Mouse (Mus musculus) yolk sac, embryonic 10.5 days (tissue): ENCODE results near the gene Kif5c.
A peak's percentile ranks its signal among the peaks of the same experiment; 100 is the strongest.

Experiments used
- DNase-seq: peaks from one replicate; pipeline ENCODE4 v3.0.0-alpha.2; 2017; ENCODE audit warnings: low spot score

The Kif5c gene

DNA sequence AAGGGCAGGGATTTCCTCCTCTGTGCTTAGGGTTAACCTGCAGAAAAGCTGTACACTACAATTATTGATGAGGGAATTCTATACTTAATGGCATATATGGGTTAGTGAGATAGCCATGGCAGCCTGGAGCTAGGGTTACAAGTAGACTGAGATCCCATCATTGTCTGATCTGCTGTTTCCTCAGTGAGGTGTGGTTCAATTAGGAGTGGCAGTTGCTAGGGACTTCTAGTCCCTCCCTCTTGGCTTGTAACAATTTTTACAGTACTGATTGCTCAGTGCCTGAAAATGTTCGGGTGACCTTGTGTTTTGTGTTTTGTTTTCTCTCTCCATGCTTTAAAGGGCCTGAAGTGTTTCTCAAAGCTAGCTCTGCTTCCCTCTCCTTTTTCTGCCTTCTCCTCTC is 2.1 kb downstream of the Kif5c start:
- DNase-seq, result no peak

DNA sequence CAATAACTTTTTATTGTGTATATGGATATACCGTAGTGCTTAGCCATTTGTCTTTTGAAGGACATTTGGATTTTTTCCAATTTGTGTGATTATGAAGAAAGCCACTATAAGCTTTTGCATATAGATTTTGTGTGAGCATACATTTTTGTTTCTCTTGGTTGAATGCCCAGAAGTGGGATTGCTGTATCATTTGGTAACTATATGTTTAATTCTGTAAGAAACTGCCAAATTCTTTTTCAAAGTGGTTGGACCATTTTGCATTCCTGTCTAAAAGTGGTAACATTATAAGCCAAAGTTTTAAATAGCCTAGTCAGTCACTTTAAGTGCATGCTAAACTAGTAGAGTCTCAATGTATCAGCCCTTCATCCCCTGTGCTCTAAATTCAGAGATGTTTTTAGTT is 6.5 kb downstream of the Kif5c start:
- no peak for DNase-seq

GRCm38 (mm10) chr2:49627611-49628010 is 8.5 kb downstream of the Kif5c start:
- no peak for DNase-seq

DNA sequence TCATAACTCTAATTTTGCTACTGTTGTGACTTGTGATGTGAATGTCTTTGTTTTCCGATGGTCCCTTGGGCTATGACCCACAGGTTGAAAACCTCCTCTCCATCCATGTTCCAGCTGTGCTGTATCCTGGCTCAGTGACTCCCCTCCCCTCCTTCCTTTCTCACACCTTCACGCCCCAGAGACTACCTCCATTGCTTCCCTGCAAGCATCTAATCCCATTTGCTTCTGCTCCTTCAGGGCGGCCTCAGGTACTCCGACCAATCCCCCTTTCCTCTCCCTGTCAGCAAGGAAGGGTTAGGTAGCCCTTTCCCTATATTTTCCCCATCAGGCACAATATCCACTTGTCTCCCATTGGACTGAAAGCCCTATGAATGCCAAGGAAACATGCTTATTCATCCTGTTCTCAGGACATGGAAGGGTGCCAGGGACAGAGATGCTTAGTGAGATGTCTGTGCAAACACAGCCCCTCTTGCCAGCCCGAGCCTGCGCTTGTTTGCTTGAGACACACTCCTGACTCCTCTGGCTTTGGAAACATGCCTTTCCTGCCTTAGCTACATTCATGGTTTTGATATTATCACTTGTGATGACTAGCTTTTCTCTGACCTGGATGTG is 9.1 kb downstream of the Kif5c start:
- no peak for DNase-seq

DNA sequence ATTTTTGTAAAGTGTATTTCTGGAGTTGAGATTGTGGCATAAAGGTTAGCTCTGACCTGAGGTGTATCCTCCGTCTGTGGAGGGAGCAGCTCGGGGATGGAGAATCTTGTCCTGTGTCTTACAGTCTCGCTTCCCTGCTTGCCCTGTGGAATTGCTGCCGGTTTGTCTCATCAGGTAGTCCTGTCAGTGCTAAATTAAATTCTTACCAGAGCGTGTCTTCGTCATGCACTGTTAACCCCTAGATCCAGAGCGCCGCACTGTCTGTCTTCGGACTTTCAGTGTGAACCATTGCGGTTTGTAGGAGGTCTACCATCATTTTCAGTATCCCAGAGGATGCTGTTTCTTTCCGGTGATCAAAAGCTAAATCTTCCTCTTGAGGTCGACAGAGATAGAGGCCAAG is 10.1 kb downstream of the Kif5c start:
- DNase-seq, result no peak

GRCm38 (mm10) chr2:49630636-49631035 is 11.5 kb downstream of the Kif5c start:
- no peak for DNase-seq

DNA sequence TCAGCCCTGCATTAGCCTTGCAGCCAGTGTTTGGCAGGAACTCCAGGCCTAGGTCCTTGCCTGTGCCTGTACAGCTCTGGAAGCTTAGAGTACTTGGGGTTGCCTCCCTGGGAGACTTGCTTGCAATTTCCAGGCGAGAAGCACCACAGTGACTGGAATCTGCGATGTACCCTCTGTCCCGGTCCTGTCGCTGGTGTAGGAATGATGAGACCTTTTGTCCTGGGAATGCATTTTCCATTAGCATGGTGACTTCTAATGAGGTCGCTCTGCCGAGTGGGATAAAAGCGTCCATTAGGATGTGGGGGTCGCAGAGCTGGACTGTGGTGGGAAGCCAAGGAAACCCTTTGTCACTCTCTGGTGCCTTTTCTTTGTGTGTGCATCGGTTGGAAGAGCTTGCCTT is 14.1 kb downstream of the Kif5c start:
- DNase-seq, result no peak

GRCm38 (mm10) chr2:49642761-49643160 is 23.7 kb downstream of the Kif5c start:
- DNase-seq, result no peak

DNA sequence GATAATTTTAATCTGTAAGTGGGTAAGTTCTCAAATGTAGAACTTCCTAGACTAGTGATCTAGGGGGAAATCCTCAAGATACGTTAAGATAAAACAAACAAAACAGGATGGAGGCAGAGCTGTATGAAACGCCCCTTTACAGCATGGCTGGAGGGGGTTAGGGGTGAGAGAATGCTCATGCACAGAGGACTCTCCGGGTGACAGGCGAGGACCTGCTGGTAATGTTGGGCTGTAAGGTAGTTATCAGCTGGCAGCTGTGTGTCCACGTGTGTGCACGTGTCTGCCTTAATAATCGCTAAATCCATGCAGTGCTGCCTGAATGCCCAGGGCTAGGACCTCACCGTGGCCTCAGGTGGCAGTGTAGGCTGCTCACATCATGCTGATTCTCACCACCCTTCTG is 24.7 kb downstream of the Kif5c start:
- DNase-seq, result no peak

GRCm38 (mm10) chr2:49647591-49647990 is 28.5 kb downstream of the Kif5c start:
- no peak for DNase-seq

DNA sequence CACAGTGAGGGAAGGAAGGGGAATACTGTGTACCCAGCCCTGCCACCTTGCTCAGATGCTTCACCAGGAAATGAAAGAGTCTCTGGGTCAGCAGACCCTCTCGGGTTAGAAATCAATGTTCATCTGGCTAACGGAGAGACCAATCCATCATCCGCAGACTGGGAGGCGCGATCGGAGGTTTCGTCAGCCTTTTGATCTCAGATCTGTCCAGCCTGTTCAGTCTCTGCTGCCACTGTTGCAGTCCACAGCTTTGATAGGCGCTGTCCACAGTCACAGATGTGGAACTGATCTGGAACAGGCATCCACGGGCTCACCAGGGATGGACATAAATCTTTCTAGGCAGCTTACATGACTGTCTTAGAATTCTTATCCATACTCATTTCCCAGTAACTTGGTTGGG is 29.2 kb downstream of the Kif5c start:
- DNase-seq, result peak; percentile 16

GRCm38 (mm10) chr2:49648806-49649205 is 29.7 kb downstream of the Kif5c start:
- DNase-seq, result no peak

- DNase-seq, result no peak
Observed at GRCm38 (mm10) chr2:49649211-49649610, 30.1 kb downstream of the Kif5c start.

- no peak for DNase-seq
Observed at GRCm38 (mm10) chr2:49651737-49652136, 32.6 kb downstream of the Kif5c start.

GRCm38 (mm10) chr2:49654606-49655005 is 35.5 kb downstream of the Kif5c start:
- no peak for DNase-seq

DNA sequence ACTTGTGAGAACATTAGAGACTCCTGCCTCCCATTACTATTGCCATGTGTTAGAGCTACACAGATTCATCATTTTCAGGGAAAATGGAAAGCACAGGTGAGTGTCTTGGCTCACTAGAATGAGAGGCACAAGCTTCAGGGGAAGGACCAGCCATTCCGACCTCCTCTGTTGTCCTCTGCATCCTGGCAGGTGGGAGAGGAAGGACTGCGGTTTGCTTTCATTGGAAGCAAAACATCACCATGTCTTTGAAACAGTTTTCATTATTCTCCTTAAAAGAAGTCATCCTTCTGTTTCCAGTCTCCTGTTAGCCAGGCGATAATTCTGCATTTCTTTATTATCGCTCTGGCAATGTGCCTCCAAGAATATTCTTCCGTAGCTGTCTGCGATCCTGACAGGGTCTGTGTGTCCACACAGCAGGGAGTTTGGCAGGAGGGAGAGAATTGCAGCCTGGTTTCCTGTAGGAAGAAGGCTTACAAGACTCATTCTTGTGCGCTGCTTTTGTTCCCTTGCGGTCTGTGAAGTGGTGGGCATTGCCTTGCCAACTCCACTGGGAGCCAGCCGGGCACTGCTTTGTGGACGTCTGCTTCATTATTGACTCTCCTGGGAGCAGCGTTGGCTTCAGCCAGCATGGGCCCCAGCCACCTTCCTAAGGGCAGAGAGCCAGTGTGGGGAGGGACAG is 36.2 kb downstream of the Kif5c start:
- no peak for DNase-seq

- no peak for DNase-seq
Observed at GRCm38 (mm10) chr2:49655874-49656195, 36.7 kb downstream of the Kif5c start.

GRCm38 (mm10) chr2:49656988-49657387 is 37.9 kb downstream of the Kif5c start:
- DNase-seq, result no peak

- DNase-seq, result no peak
Observed at GRCm38 (mm10) chr2:49657666-49658065, 38.6 kb downstream of the Kif5c start.

GRCm38 (mm10) chr2:49658988-49659387 is 39.9 kb downstream of the Kif5c start:
- DNase-seq, result no peak

DNA sequence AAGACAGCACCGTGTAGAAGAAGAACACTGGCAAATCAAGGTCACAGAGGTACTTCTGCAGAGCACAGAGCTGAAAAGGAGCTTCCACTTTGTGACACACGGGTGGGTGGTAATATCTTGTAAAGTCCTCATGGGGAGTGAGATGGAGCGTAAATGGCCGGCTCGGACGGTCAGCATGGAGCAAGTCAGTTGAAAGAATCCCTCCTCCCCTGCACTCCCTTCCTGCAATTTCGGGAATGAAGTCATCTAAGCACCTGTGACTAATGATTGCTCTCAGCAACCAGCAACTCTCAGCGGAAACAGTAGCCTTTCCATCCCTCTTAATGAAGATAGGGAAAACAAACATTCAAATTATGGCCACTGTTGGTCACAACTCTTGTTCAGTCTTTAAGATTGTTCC is 40.9 kb downstream of the Kif5c start:
- no peak for DNase-seq

GRCm38 (mm10) chr2:49660375-49660923 is 41.4 kb downstream of the Kif5c start:
- no peak for DNase-seq

- no peak for DNase-seq
Observed at GRCm38 (mm10) chr2:49661348-49661747, 42.2 kb downstream of the Kif5c start.

- no peak for DNase-seq
Observed at GRCm38 (mm10) chr2:49661872-49662271, 42.8 kb downstream of the Kif5c start.
